ENCODE assay signal across 13 mouse cellular contexts in genomic region chr5:122524244-122524643, GRCm38 (mm10). TPM values are rescaled to one million over a fixed set of nuclear protein-coding genes. Genes with fewer than 3 reads are reported as not detected.
DNase-seq lines count a peak whose midpoint lies in the region; ATAC-seq and TF ChIP-seq lines count a peak whose summit lies in the region.
"Had no signal": no experiment of that assay in that cellular context is flagged by ENCODE, and none has a peak within 500 bp of the region (broad histone marks: within the 10 kb centered on the region; RNA-seq: fewer than 3 reads in every experiment).

No protein-coding gene starts in this region.

- no peak for TF ChIP-seq CTCF in kidney, adult 2 months (conservative IDR thresholded peaks at IDR 0.05; ENCODE audit: insufficient read depth, insufficient read length, low read depth, low read length)
- TF ChIP-seq CTCF in forebrain, postnatal 0 days (IDR thresholded peaks at IDR 0.05; ENCODE audit: low read depth) = no peak

- ATAC-seq in heart, embryonic 16.5 days (replicated peaks; ENCODE audit: extremely low read depth, insufficient read depth, low FRiP score) = no peak
- ATAC-seq in stomach, embryonic 16.5 days (ENCODE audit: insufficient read depth, low FRiP score) = no peak
- no peak for ATAC-seq in forebrain, postnatal 0 days
- ATAC-seq: hindbrain, embryonic 16.5 days; midbrain, embryonic 15.5 days had no signal

- peak overlapping the region; percentile 17 for H3K9ac ChIP-seq in heart, embryonic 16.5 days (ENCODE audit: low read length)
- H3K9ac ChIP-seq in stomach, embryonic 16.5 days (ENCODE audit: low read length) = no peak overlapping the region; the same call in 1 of the 2 replicates
- no peak overlapping the region for H3K9ac ChIP-seq in forebrain, postnatal 0 days
- H3K9ac ChIP-seq: liver, embryonic 14.5 days; midbrain, embryonic 15.5 days had no signal

- H3K9me3 ChIP-seq in heart, embryonic 16.5 days (replicated peaks; ENCODE audit: control insufficient read depth, low read length) = no peaks in the 10 kb centered on the region
- H3K9me3 ChIP-seq in stomach, embryonic 16.5 days (replicated peaks; ENCODE audit: control insufficient read depth, low read length) = no peaks in the 10 kb centered on the region
- H3K9me3 ChIP-seq in forebrain, postnatal 0 days (ENCODE audit: low read length) = no peaks in the 10 kb centered on the region
- H3K9me3 ChIP-seq: midbrain, embryonic 15.5 days had no signal

- H3K27me3 ChIP-seq in kidney, adult 2 months (replicated peaks; ENCODE audit: control insufficient read depth, insufficient read depth, low read length) = no peaks in the 10 kb centered on the region
- no peaks in the 10 kb centered on the region for H3K27me3 ChIP-seq in heart, embryonic 16.5 days (ENCODE audit: control insufficient read depth, insufficient read depth, low read length)
- H3K27me3 ChIP-seq in stomach, embryonic 16.5 days (ENCODE audit: control insufficient read depth, insufficient read depth, low read length) = no peaks in the 10 kb centered on the region
- H3K27me3 ChIP-seq in forebrain, postnatal 0 days (ENCODE audit: insufficient read depth, low read length) = no peaks in the 10 kb centered on the region
- H3K27me3 ChIP-seq: midbrain, embryonic 15.5 days had no signal

- no peak for TF ChIP-seq POLR2A in kidney, adult 2 months (IDR thresholded peaks at IDR 0.05; ENCODE audit: low read depth, low read length)

- H3K4me3 ChIP-seq in kidney, adult 2 months (ENCODE audit: insufficient read depth, low read depth, low read length) = no peak overlapping the region
- H3K4me3 ChIP-seq in heart, embryonic 16.5 days (ENCODE audit: low read length) = no peak overlapping the region
- no peak overlapping the region for H3K4me3 ChIP-seq in stomach, embryonic 16.5 days (replicated peaks; ENCODE audit: low read length)
- no peak overlapping the region for H3K4me3 ChIP-seq in forebrain, postnatal 0 days (ENCODE audit: low read depth, low read length)
- H3K4me3 ChIP-seq: erythroblast, embryonic 14.5 days; midbrain, embryonic 15.5 days had no signal

- 60% methylated on average over 3 of the region's 3 CpGs for WGBS in kidney, adult 2 months
- 44% methylated on average over 3 of the region's 3 CpGs for WGBS in heart, embryonic 16.5 days
- 71% methylated on average over 3 of the region's 3 CpGs for WGBS in stomach, embryonic 16.5 days
- 49% methylated on average over 3 of the region's 3 CpGs for WGBS in forebrain, postnatal 0 days

- peak; percentile 45 for DNase-seq in kidney, adult 2 months
- DNase-seq in kidney, postnatal 14 days = no peak
- DNase-seq in heart, adult 8-10 months (ENCODE audit: low spot score) = peak; percentile 47
- DNase-seq in forebrain, postnatal 0 days = no peak
- DNase-seq in lung, postnatal 4 days = no peak
- DNase-seq: cerebellum, adult 2 months; embryo, embryonic 11 days had no signal

- H3K4me2 ChIP-seq in heart, embryonic 16.5 days (ENCODE audit: low read depth, low read length) = no peak overlapping the region
- H3K4me2 ChIP-seq in stomach, embryonic 16.5 days (ENCODE audit: low read depth, low read length) = no peak overlapping the region
- H3K4me2 ChIP-seq in forebrain, postnatal 0 days (ENCODE audit: low read depth) = no peak overlapping the region
- H3K4me2 ChIP-seq: midbrain, embryonic 15.5 days had no signal

- H3K36me3 ChIP-seq in kidney, adult 2 months (ENCODE audit: control insufficient read depth, insufficient read depth, low read length) = no peaks in the 10 kb centered on the region
- no peaks in the 10 kb centered on the region for H3K36me3 ChIP-seq in heart, embryonic 16.5 days (ENCODE audit: control insufficient read depth, insufficient read depth)
- H3K36me3 ChIP-seq in stomach, embryonic 16.5 days (ENCODE audit: control insufficient read depth, insufficient read depth, low read length) = no peaks in the 10 kb centered on the region
- H3K36me3 ChIP-seq in forebrain, postnatal 0 days (ENCODE audit: insufficient read depth) = no peaks in the 10 kb centered on the region
- H3K36me3 ChIP-seq: midbrain, embryonic 15.5 days had no signal

- H3K4me1 ChIP-seq in kidney, adult 2 months (ENCODE audit: control insufficient read depth, insufficient read depth, low read length) = peaks cover 50% of the 10 kb centered on the region
- H3K4me1 ChIP-seq in heart, embryonic 16.5 days (ENCODE audit: control insufficient read depth, insufficient read depth, low read length) = peaks cover 68% of the 10 kb centered on the region
- H3K4me1 ChIP-seq in stomach, embryonic 16.5 days (ENCODE audit: control insufficient read depth, insufficient read depth, low read length) = peaks cover 47% of the 10 kb centered on the region
- H3K4me1 ChIP-seq in forebrain, postnatal 0 days (ENCODE audit: insufficient read depth) = no peaks in the 10 kb centered on the region

- peak overlapping the region; percentile 93 for H3K27ac ChIP-seq in kidney, adult 2 months (ENCODE audit: insufficient read depth, low read depth, low read length)
- H3K27ac ChIP-seq in heart, embryonic 16.5 days (ENCODE audit: low read length) = peak overlapping the region; percentile 83
- peak overlapping the region; percentile 78 for H3K27ac ChIP-seq in stomach, embryonic 16.5 days (ENCODE audit: low read length)
- no peak overlapping the region for H3K27ac ChIP-seq in forebrain, postnatal 0 days (ENCODE audit: low read depth, low read length)
- H3K27ac ChIP-seq: liver, embryonic 14.5 days; midbrain, embryonic 15.5 days had no signal

RNA-seq across cellular contexts. Expression of gene Atp2a2, which starts 22.2 kb away (rescaled TPM):
- 94.2 and 96.2 TPM in 2 replicates for polyA plus RNA-seq in kidney, adult 2 months (2012; rRNA removed)
- over 10,000 TPM; 11,934 to 13,904 (median 12,774) TPM for total RNA-seq in heart, adult 8-10 months (2022)
- 306 and 316 TPM in 2 replicates for polyA plus RNA-seq in heart, embryonic 16.5 days (2015; fragmentation: Nextera tagmentation; extraction: Ambion mirVana)
- 25.5 and 27.3 TPM in 2 replicates for polyA plus RNA-seq in stomach, embryonic 16.5 days (2015; fragmentation: Nextera tagmentation; extraction: Ambion mirVana)
- total RNA-seq in forebrain, postnatal 0 days (2014; rRNA removed) = 143 and 178 TPM in 2 replicates
- polyA plus RNA-seq in forebrain, postnatal 0 days (2015; fragmentation: Nextera tagmentation; extraction: Ambion mirVana) = 28.8 and 37.2 TPM in 2 replicates

Comparison
In these comparisons a context has a peak if more than half of its experiments do, and no peak if none do; other contexts are left out.
1. DNase-seq: peak in kidney, adult 2 months (single experiment) and heart, adult 8-10 months (single experiment); none in kidney, postnatal 14 days (single experiment), forebrain, postnatal 0 days (single experiment) and lung, postnatal 4 days (0 of 2).